Mouse (Mus musculus) stomach, postnatal 0 days (tissue): ENCODE results near the gene Sox13. TPM values are rescaled to one million over a fixed set of nuclear protein-coding genes. Genes with fewer than 3 reads are reported as not detected.

Source experiments
- ATAC-seq: fragments of 200-750 bp; cut with Nextera tagmentation; 2 replicates; pipeline ENCODE4 v1.8.0; 2017; ENCODE audit not compliant: low FRiP score, low TSS enrichment
- DNase-seq: peaks from one replicate; pipeline ENCODE4 v3.0.0-alpha.2; 2016; ENCODE audit warnings: low spot score
- H3K27ac ChIP-seq: fragments of 300-500 bp; sonication (generic); replicated peaks from 2 replicates; pipeline ENCODE4 v1.5.1; 2014; ENCODE audit warnings: mild to moderate bottlenecking, control low read depth
- H3K27me3 ChIP-seq: fragments of 300-500 bp; sonication (generic); 2 replicates; pipeline ENCODE4 v1.6.1; 2014; ENCODE audit warnings: low read length; ENCODE audit not compliant: control insufficient read depth, insufficient read depth
- H3K36me3 ChIP-seq: fragments of 300-500 bp; sonication (generic); 2 replicates; pipeline ENCODE4 v1.6.1; 2014; ENCODE audit warnings: low read length, mixed read lengths; ENCODE audit not compliant: control insufficient read depth, insufficient read depth
- H3K4me1 ChIP-seq: fragments of 300-500 bp; sonication (generic); replicated peaks from 2 replicates; pipeline ENCODE4 v1.6.1; 2014; ENCODE audit warnings: antibody characterized with exemption; ENCODE audit not compliant: control insufficient read depth, insufficient read depth
- H3K4me2 ChIP-seq: fragments of 300-500 bp; sonication (generic); replicated peaks from 2 replicates; pipeline ENCODE4 v1.6.1; 2014; ENCODE audit warnings: low read depth, mild to moderate bottlenecking, control low read depth, moderate library complexity
- H3K4me3 ChIP-seq: fragments of 300-500 bp; sonication (generic); 2 replicates; pipeline ENCODE4 v1.5.1; 2014; ENCODE audit warnings: low read depth, low read length, control low read depth
- H3K9ac ChIP-seq: fragments of 300-500 bp; sonication (generic); 2 replicates; pipeline ENCODE4 v1.6.1; 2014; ENCODE audit warnings: mild to moderate bottlenecking, low read length, control low read depth, mixed read lengths
- H3K9me3 ChIP-seq: fragments of 300-500 bp; sonication (generic); 2 replicates; pipeline ENCODE4 v1.6.1; 2016; ENCODE audit warnings: low read length; ENCODE audit not compliant: control insufficient read depth
- CTCF ChIP-seq: IDR thresholded peaks from 2 replicates; pipeline ENCODE4 v1.5.1; 2016; ENCODE audit warnings: antibody characterized with exemption, low read depth, mild to moderate bottlenecking, moderate library complexity
- EP300 ChIP-seq: optimal IDR thresholded peaks from 2 replicates; pipeline ENCODE3; 2016; ENCODE audit warnings: antibody characterized with exemption
- WGBS: fragments of 180-500 bp; shearing (Covaris S2); extraction: QIAGEN DNeasy Blood & Tissue Kit; methylation state at CpG from one replicate; pipeline ENCODE4 v1.1.7; 2014; 5-methylcytosine and 5-hydroxymethylcytosine counted together
- polyA plus RNA-seq: library from polyadenylated mRNA; unstranded; fragments of >200 nt; fragmentation: Nextera tagmentation; extraction: Ambion mirVana; gene quantifications from 2 replicates; pipeline ENCODE4 v1.2.1, GENCODE M21; 2015

The Sox13 gene
- polyA plus RNA-seq, 1 experiment from 2014 or later = 3.7 TPM

GRCm38 (mm10) chr1:133415086-133415485 is 9.1 kb downstream of the Sox13 start:
- no peak for ATAC-seq
- H3K27me3 ChIP-seq = no peaks in the 10 kb centered on the region
- peaks cover 17% of the 10 kb centered on the region for H3K4me1 ChIP-seq
- peak overlapping the region; percentile 58 for H3K27ac ChIP-seq
- no peaks in the 10 kb centered on the region for H3K9me3 ChIP-seq
- no peaks in the 10 kb centered on the region for H3K36me3 ChIP-seq
- 0 out of 2 replicates have a peak overlapping the region, but pooled peaks have one; percentile 8 for H3K9ac ChIP-seq
- H3K4me3 ChIP-seq = no peak overlapping the region
- H3K4me2 ChIP-seq = peak overlapping the region; percentile 8; the same call in 1 of the 2 replicates
- WGBS = 39% methylated on average over 7 of the region's 7 CpGs
- no peak for DNase-seq
- no peak for TF ChIP-seq EP300
- TF ChIP-seq CTCF = no peak

GRCm38 (mm10) chr1:133412941-133413340 is 11.2 kb downstream of the Sox13 start:
- Histone ChIP-seq H3K36me3 (no peaks in the 10 kb centered on the region), H3K4me2 (no peak overlapping the region), H3K9ac (no peak overlapping the region), H3K27ac (peak overlapping the region; percentile 77), H3K4me3 (no peak overlapping the region), H3K9me3 (no peaks in the 10 kb centered on the region), H3K27me3 (no peaks in the 10 kb centered on the region), H3K4me1 (peaks cover 9% of the 10 kb centered on the region)
- ATAC-seq = 0 out of 2 replicates have a peak, but pooled peaks have one; percentile 19
- TF ChIP-seq EP300 = peak; percentile 51
- no peak for TF ChIP-seq CTCF
- DNase-seq = no peak
- WGBS = 37% methylated on average over 9 of the region's 9 CpGs

- H3K27me3 ChIP-seq = no peaks in the 10 kb centered on the region
Observed at GRCm38 (mm10) chr1:133411506-133412147, 12.6 kb downstream of the Sox13 start.

GRCm38 (mm10) chr1:133409786-133410185 is 14.4 kb downstream of the Sox13 start:
- no peak overlapping the region for H3K4me2 ChIP-seq
- no peaks in the 10 kb centered on the region for H3K9me3 ChIP-seq
- no peak overlapping the region for H3K27ac ChIP-seq
- no peaks in the 10 kb centered on the region for H3K27me3 ChIP-seq
- no peak overlapping the region for H3K9ac ChIP-seq
- no peak for ATAC-seq
- DNase-seq = no peak
- H3K4me3 ChIP-seq = no peak overlapping the region
- H3K4me1 ChIP-seq = peaks cover 6% of the 10 kb centered on the region; the same call in 1 of the 2 replicates
- WGBS = 67% methylated on average over 9 of the region's 9 CpGs
- no peak for TF ChIP-seq EP300
- TF ChIP-seq CTCF = no peak
- no peaks in the 10 kb centered on the region for H3K36me3 ChIP-seq

More at GRCm38 (mm10) chr1:133411506-133412147, 12.6 kb downstream of the Sox13 start:
- H3K9me3 ChIP-seq = no peaks in the 10 kb centered on the region
- H3K4me3 ChIP-seq = no peak overlapping the region
- no peak overlapping the region for H3K4me2 ChIP-seq
- DNase-seq (no peak), ATAC-seq (no peak)
- H3K4me1 ChIP-seq = peaks cover 6% of the 10 kb centered on the region; the same call in 1 of the 2 replicates
- 82% methylated on average over 8 of the region's 8 CpGs for WGBS
- H3K36me3 ChIP-seq = no peaks in the 10 kb centered on the region
- H3K27ac ChIP-seq = no peak overlapping the region
- no peak for TF ChIP-seq CTCF
- no peak for TF ChIP-seq EP300
- no peak overlapping the region for H3K9ac ChIP-seq

DNA sequence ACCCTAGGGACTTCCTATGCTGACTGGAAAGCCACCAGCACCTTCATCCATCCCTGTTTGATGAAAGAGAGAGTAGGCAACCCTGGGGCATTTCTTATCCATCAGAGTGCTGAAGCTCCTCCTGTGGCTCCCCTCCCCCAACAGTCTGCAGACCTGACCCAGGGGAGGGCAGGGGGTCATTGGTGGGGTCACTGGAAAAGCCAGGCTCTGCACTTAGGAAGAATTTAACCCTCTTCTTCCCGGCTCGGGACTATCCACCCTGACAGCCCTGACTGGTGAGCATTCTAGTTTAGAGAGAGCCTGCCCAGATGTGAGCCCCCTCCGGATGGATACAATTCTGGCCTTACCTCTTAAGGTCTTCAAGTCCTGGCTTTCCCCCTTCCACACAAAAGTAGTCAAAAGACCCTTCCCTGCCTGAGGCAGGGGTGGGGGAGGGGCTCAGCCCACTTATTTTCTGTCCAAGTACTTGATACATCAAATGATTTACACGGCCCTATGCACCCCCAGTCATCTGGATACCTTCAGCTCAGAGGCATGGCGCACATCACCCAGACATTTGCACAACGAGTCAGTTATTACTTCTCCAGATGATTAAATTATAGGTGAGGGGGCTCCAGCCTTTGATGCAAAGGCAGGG is 15.2 kb downstream of the Sox13 start:
- DNase-seq = no peak
- H3K9me3 ChIP-seq = no peaks in the 10 kb centered on the region
- no peak overlapping the region for H3K4me3 ChIP-seq
- H3K4me2 ChIP-seq = no peak overlapping the region
- H3K36me3 ChIP-seq = no peaks in the 10 kb centered on the region
- H3K9ac ChIP-seq = no peak overlapping the region
- H3K27me3 ChIP-seq = no peaks in the 10 kb centered on the region
- ATAC-seq = no peak
- H3K27ac ChIP-seq = no peak overlapping the region
- H3K4me1 ChIP-seq = peaks cover 6% of the 10 kb centered on the region; the same call in 1 of the 2 replicates
- WGBS = 39% methylated on average over 6 of the region's 6 CpGs
- no peak for TF ChIP-seq CTCF
- no peak for TF ChIP-seq EP300

GRCm38 (mm10) chr1:133408321-133408720 is 15.9 kb downstream of the Sox13 start:
- ATAC-seq (no peak), DNase-seq (no peak)
- Histone ChIP-seq H3K9ac (no peak overlapping the region), H3K4me2 (no peak overlapping the region), H3K9me3 (no peaks in the 10 kb centered on the region), H3K27ac (no peak overlapping the region), H3K27me3 (no peaks in the 10 kb centered on the region), H3K4me1 (peaks cover 6% of the 10 kb centered on the region; the same call in 1 of the 2 replicates), H3K4me3 (no peak overlapping the region), H3K36me3 (no peaks in the 10 kb centered on the region)
- TF ChIP-seq EP300 (no peak), CTCF (no peak)
- 69% methylated on average over 9 of the region's 9 CpGs for WGBS
